Mouse (Mus musculus) brain, embryonic 14.5 days (tissue): ENCODE measurements around the gene Fgr.

Experiments used
- CTCF ChIP-seq: fragments of 200-500 bp; IDR thresholded peaks from 2 replicates; pipeline ENCODE4 v1.5.1; 2012; ENCODE audit warnings: inconsistent platforms, mild to moderate bottlenecking, moderate library complexity, borderline replicate concordance; ENCODE audit not compliant: insufficient read depth, insufficient read length; ENCODE audit errors: extremely low read depth
- POLR2A ChIP-seq: fragments of 200-500 bp; IDR thresholded peaks from 2 replicates; pipeline ENCODE4 v1.6.1; 2012; ENCODE audit warnings: mild to moderate bottlenecking, inconsistent platforms, borderline replicate concordance; ENCODE audit not compliant: poor library complexity, insufficient read depth, insufficient read length, severe bottlenecking; ENCODE audit errors: extremely low read depth

DNA sequence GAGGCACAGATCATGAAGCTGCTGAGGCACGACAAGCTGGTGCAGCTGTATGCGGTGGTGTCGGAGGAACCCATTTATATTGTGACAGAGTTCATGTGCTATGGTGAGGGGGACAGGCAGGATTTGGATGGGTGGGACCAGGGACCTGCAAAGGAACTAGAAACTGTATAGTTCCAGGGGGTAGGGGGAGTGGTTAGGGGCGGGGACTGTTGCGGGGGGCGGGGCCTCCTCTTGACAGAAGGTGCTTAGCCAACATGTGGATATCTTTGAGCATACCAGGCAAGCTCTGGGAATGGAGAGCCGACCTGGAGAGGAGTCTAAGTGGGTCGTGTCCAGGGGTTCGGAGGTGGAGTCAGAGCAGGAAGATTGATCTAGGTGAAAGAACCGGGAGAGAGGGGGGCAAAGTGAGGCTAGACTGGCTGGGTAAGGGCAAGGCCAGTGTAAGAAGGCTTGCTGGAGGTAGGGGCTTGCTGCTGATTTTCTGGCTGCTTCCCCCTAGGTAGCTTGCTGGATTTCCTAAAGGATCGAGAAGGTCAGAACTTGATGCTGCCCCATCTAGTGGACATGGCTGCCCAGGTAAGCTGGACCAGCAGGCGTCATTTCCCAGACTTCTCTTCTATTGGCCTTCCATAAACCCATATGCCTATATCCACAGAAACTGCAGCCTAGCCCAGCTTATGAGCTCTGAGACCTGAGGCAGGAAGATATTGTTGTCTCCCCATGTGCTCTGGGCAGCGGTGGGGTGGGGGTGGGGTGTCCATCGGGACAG is 23.8 kb downstream of the Fgr start:
- TF ChIP-seq POLR2A (no peak), CTCF (no peak)
